Mouse (Mus musculus) bone marrow macrophage, adult 2 months (primary cell): Measurements from ENCODE around the gene Zfp266. TPM values are rescaled to one million over a fixed set of nuclear protein-coding genes. Genes with fewer than 3 reads are reported as not detected.
"Not testable (repeated sequence)": the region's sequence is repeated elsewhere in the genome, so short reads cannot be mapped to it uniquely, and the experiment has no call there.

Source experiments
- H3K27ac ChIP-seq: 2 replicates; pipeline ENCODE4 v1.5.1; 2012; ENCODE audit warnings: low read depth, low read length; ENCODE audit not compliant: insufficient read depth
- H3K4me1 ChIP-seq: 2 replicates; pipeline ENCODE4 v1.6.1; 2012; ENCODE audit warnings: low read length; ENCODE audit not compliant: control insufficient read depth, insufficient read depth
- H3K4me3 ChIP-seq: 2 replicates; pipeline ENCODE4 v1.5.1; 2012; ENCODE audit warnings: mild to moderate bottlenecking, low read length, moderate library complexity; ENCODE audit not compliant: insufficient read depth
- CTCF ChIP-seq: IDR thresholded peaks from 2 replicates; pipeline ENCODE4 v1.5.1; 2012; ENCODE audit warnings: low read depth, mild to moderate bottlenecking, low read length, moderate library complexity
- POLR2A ChIP-seq: IDR thresholded peaks from 2 replicates; pipeline ENCODE4 v1.6.1; 2012; ENCODE audit warnings: mild to moderate bottlenecking, low read depth, low read length, borderline replicate concordance
- polyA plus RNA-seq: library from polyadenylated mRNA; stranded (reverse); fragments of >200 nt; gene quantifications from 2 replicates; pipeline ENCODE4 v1.2.4, GENCODE M21; 2012; ENCODE audit not compliant: missing spikeins, insufficient read depth, insufficient read length

Zfp266 gene
- 16.1 and 20.6 TPM in 2 replicates for polyA plus RNA-seq

- Histone ChIP-seq H3K4me1 (peaks cover 10% of the 10 kb centered on the region), H3K4me3 (peak within 1 kb of the TSS; percentile 82), H3K27ac (peak within 1 kb of the TSS; percentile 86)
- TF ChIP-seq CTCF: no peak
- TF ChIP-seq POLR2A: no peak
These were observed at the start of gene Zfp266 for GRCm38 (mm10) chr9:20521306-20521957. Gene Zfp266, minus strand, starts transcription at chr9:20521417.

DNA sequence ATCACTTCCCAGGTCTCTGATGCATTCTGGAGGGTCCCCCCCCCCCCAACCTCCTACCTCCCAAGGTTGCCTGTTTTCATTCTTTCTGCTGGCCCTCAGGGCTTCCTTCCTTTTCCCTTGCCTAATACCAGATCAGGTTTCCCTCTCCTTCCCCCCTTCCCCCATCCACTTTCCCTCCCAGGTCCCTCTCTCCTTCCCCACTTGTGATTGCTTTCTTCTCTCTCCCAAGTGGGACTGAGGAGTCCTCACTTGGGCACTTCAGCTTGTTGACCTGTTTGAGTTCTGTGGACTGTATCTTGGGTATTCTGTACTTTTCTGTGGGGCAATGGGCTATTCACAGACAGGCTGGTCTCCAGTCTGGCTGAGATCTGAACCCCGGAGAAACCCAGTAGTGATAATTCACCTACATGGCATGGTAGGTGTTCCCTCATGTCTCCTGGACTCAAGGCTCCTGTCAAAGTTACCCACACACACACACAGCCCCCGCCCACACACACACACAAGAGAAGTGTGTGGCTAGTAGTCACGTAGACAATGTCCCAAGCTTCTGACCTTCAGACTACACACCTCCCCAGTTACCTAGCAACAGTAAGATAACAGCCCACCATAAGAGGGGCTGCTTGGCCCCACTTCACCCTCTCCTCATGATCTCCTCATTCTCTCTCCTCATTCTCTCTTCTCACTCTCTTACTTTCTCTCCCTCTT is 44.3 kb upstream of the Zfp266 start:
- H3K4me1 ChIP-seq, H3K27ac ChIP-seq, H3K4me3 ChIP-seq: not testable (repeated sequence)

DNA sequence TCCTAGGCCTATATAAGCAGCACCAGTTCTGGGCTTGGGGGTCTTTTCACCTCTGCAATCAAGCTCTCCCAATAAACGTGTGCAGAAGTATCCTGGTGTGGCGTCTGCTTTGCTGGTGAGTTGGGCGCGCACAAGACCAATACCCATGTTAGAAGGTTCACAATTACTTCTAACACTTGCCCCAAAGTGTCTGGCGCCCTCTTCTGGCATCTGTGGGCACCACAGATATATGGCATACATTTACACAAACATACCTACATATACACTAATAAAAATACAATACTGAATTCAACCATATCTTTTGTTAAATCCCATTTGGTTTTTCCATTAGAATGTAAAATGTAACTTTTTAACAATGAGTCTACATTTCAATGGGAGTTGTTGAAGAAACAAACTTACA is 41.0 kb upstream of the Zfp266 start:
- no peaks in the 10 kb centered on the region for H3K4me1 ChIP-seq
- TF ChIP-seq POLR2A: no peak
- no peak for TF ChIP-seq CTCF
- no peak overlapping the region for H3K27ac ChIP-seq
- no peak overlapping the region for H3K4me3 ChIP-seq

- no peak overlapping the region for H3K27ac ChIP-seq
- no peak for TF ChIP-seq CTCF
- no peak for TF ChIP-seq POLR2A
- H3K4me3 ChIP-seq: no peak overlapping the region
- no peaks in the 10 kb centered on the region for H3K4me1 ChIP-seq
These were observed 31.5 kb upstream of the Zfp266 start for GRCm38 (mm10) chr9:20552698-20553097.

GRCm38 (mm10) chr9:20551781-20552275 is 30.6 kb upstream of the Zfp266 start:
- Histone ChIP-seq H3K27ac (no peak overlapping the region), H3K4me1 (no peaks in the 10 kb centered on the region), H3K4me3 (no peak overlapping the region)
- no peak for TF ChIP-seq POLR2A
- TF ChIP-seq CTCF: no peak

- Histone ChIP-seq H3K4me3 (no peak overlapping the region), H3K27ac (no peak overlapping the region), H3K4me1 (no peaks in the 10 kb centered on the region)
- TF ChIP-seq CTCF: no peak
- TF ChIP-seq POLR2A: no peak
These were observed 23.9 kb upstream of the Zfp266 start for GRCm38 (mm10) chr9:20545151-20545550.

DNA sequence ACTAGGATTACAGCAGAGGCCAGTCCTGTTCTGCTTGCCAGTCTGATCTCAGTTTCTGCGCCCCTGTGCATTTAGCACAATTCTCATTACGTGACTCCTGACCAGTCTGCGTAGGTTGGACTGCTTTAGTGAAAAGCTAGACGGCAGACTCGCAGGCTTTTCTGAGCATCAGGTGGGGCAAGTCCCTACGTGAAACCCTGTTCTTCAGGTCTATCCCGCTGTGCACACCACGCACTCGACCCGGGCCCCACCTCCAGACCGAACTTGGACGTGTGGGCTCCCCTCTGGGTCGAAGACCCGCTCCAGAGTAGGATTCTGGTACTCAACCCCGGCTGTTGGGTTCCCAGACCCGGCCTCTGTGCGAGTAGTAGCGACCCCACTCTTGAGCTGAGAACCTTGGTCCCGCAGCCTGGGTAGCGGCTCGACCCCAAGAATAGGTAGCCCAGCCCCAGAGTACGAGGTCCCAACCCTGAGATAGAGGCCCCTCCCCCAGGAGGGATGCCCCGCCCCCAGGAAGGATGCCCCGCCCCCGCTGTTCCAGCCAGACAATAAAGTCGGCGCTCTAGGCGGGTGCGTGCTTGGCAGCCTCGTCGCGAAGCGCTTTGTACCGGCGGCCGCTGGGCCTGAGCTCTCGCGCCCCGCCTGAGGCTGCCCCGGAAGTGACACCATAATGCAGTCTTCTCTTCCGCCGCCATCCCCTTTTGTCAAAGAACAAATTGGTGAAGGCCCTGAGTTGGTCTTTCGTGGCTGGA is 23.0 kb upstream of the Zfp266 start:
- TF ChIP-seq CTCF (no peak), POLR2A (no peak)
- H3K4me3 ChIP-seq: no peak overlapping the region
- no peak overlapping the region for H3K27ac ChIP-seq
- no peaks in the 10 kb centered on the region for H3K4me1 ChIP-seq

- Histone ChIP-seq H3K4me1 (no peaks in the 10 kb centered on the region), H3K27ac (no peak overlapping the region), H3K4me3 (no peak overlapping the region)
- no peak for TF ChIP-seq POLR2A
- no peak for TF ChIP-seq CTCF
These were observed 22.3 kb upstream of the Zfp266 start for GRCm38 (mm10) chr9:20543496-20543895.

DNA sequence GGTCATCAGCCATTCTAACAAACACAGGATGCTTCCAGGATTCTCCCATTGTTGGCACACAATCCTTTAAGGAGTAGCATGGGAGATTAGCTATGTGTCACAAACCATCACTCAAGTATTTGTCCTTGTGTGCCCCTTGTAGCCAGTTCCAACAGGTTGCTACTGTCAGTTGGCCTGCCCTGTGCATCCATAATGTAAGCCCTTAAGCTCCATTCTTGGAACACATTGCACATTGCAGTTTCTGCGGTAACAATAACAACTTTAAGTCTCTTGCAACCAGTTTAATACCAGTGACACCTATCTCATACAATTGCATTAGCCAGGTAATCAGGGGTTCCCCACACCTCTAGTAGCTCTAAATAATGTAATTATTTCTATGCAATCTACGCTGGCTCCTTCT is 15.4 kb upstream of the Zfp266 start:
- TF ChIP-seq POLR2A: no peak
- no peak for TF ChIP-seq CTCF
- Histone ChIP-seq H3K27ac (no peak overlapping the region), H3K4me3 (no peak overlapping the region), H3K4me1 (no peaks in the 10 kb centered on the region)

- Histone ChIP-seq H3K4me1 (no peaks in the 10 kb centered on the region), H3K27ac (no peak overlapping the region), H3K4me3 (no peak overlapping the region)
- TF ChIP-seq CTCF: no peak
- no peak for TF ChIP-seq POLR2A
These were observed 13.2 kb upstream of the Zfp266 start for GRCm38 (mm10) chr9:20534326-20534926.
